8 mouse cellular contexts compared by ENCODE assay signal in the genomic region with DNA sequence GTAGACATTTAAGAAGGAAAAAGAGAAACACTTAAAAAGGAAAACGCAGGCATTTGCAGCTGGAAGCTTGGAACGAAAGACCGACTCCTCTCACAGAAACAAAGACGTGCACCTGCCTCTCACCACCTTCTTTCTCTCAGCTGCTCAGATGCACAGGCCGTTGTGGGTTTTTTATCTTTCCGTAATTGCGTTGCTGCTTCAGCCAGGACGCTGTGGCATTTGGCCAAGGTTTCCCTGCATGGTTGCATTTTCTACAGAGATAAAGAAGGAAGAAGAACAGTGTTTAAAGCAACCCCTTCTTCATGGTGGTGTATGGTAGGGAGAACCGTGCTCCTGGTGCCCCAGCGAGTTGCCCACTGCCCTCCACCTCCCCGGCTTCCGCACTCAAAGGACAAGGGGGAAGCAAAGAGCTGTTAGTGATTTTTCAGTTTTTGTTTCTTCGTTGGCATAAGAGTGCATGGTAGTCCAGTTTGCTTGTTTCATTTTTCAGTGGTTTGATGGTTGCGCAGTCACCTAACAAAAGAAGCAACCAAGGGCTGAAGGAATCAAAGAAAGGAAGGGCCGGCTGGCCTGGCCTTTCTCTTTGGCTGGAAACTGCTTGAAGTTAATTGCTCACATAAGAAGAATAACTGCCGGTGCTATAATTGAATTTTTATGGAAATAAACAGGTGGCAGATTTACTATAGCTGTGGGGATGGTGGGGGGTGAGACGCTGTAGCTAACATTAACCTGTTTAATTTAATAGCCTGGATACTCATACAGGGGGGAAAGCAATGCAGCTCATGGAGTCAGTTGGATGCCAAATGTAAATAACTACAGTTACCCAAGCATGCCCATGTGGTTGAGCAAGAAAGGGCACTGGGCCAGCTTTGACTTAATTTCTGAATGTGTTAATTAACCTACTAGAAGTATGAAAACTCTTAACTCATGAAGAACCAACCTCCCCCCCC.
DNase-seq lines count a peak whose midpoint lies in the region; ATAC-seq lines count a peak whose summit lies in the region.

No protein-coding gene starts in this region.

- no peaks in the 10 kb centered on the region for H3K36me3 ChIP-seq in neural tube, embryonic 14.5 days (ENCODE audit: control insufficient read depth, insufficient read depth, low read length)

- H3K4me1 ChIP-seq in neural tube, embryonic 14.5 days (ENCODE audit: control insufficient read depth, insufficient read depth, low read length): peaks cover 8% of the 10 kb centered on the region; the same call in 1 of the 2 replicates

- peak overlapping the region; percentile 71 for H3K27ac ChIP-seq in neural tube, embryonic 14.5 days (ENCODE audit: low read depth, low read length)

- ATAC-seq in neural tube, embryonic 14.5 days (ENCODE audit: low read depth): peak; percentile 87

- 35% methylated on average over 17 of the region's 17 CpGs for WGBS in neural tube, embryonic 14.5 days

- H3K4me2 ChIP-seq in neural tube, embryonic 14.5 days (ENCODE audit: low read depth, low read length): peak overlapping the region; percentile 19; the same call in 1 of the 2 replicates

- H3K27me3 ChIP-seq in neural tube, embryonic 14.5 days (ENCODE audit: control insufficient read depth, insufficient read depth, low read length): no peaks in the 10 kb centered on the region

- no peak overlapping the region for H3K4me3 ChIP-seq in neural tube, embryonic 14.5 days (ENCODE audit: low read depth, low read length)

- H3K9ac ChIP-seq in neural tube, embryonic 14.5 days (replicated peaks; ENCODE audit: low read depth, low read length): no peak overlapping the region

- DNase-seq in right cerebral cortex, postnatal 10 days (ENCODE audit: low spot score in 2 of 2): peak; percentile 49 to 57
- DNase-seq in right cerebral cortex, postnatal 36 days (ENCODE audit: low spot score in 2 of 2): no peak
- peak; percentile 36 for DNase-seq in forelimb bud, embryonic 11.5 days (ENCODE audit: low read depth, low spot score)
- peak; percentile 65 for DNase-seq in kidney, postnatal 10 days
- no peak for DNase-seq in spleen, postnatal 36 days (ENCODE audit: low spot score in 2 of 2)
- no peak for DNase-seq in urinary bladder, postnatal 4 days (ENCODE audit: low spot score in 2 of 2)
- DNase-seq in urinary bladder, postnatal 36 days (ENCODE audit: low spot score in 2 of 2): no peak

- H3K9me3 ChIP-seq in neural tube, embryonic 14.5 days (ENCODE audit: control insufficient read depth, low read length): no peaks in the 10 kb centered on the region

Comparison
In these comparisons a context has a peak if more than half of its experiments do, and no peak if none do; other contexts are left out.
1. DNase-seq: peak in right cerebral cortex, postnatal 10 days (2 of 2), forelimb bud, embryonic 11.5 days (single experiment) and kidney, postnatal 10 days (single experiment); none in right cerebral cortex, postnatal 36 days (0 of 2), spleen, postnatal 36 days (0 of 2), urinary bladder, postnatal 4 days (0 of 2) and urinary bladder, postnatal 36 days (0 of 2).